Mouse (Mus musculus) spleen, embryonic (tissue): ENCODE measurements at regions not wholly inside any gene's neighbourhood (a gene's known extent, or its start where the extent isn't known, plus 50 kb on each side); places are given as distances from the start of the nearest gene placed in this dataset.

Experiments used
- CTCF ChIA-PET: fragments of 350-600 bp; sonication (Branson Sonifier 250); formaldehyde crosslinking; loops from one replicate; lab custom pipeline; 2022; lab: Charles Lee

- CTCF ChIA-PET, result no interaction called here
Measured at GRCm38 (mm10) chr3:131917734-131918534, 167.2 kb upstream of the Dkk2 start.

DNA sequence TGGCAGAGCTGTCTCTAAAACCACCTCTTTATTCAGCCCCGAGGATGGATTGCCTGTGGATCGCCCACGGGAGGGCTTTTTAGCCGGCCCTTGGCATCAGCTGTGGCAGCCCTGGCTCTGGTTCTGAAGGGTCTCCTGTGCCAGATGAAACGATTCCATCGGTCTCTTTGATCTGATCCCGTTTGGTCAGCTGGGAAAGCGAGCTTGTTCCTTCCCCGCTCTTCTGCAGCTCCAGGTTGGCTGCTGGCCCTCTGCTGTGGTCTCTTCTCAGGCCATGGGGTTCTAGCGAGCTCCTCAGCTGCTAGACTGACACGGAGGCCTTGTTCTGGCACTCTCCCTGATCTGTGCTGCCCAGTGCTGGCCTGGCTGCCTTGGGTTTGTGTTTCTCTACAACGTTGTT, 165.6 kb upstream of the Dkk2 start:
- CTCF ChIA-PET, result no interaction called here

DNA sequence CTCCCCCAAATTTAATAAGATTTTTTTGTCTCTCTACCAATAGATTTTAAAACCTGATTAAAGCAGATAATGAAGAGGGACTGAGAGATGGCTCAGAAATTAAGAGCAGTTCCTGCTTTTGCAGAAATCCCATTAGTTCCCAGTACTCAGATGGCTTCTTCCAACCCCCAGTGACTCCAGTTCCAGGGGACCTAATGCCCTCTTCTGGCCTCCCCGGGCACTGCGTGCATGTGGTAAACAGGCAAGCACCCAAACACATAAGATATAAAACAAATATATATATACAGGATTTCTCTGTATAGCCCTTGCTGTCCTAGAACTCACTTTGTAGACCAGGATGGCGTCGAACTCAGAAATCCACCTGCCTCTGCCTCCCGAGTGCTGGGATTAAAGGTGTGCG, 163.9 kb upstream of the Dkk2 start:
- CTCF ChIA-PET, result no interaction called here

- CTCF ChIA-PET, result no interaction called here
Measured at GRCm38 (mm10) chr3:131922733-131923132, 162.4 kb upstream of the Dkk2 start.

- CTCF ChIA-PET, result no interaction called here
Measured at GRCm38 (mm10) chr3:131940896-131941295, 144.2 kb upstream of the Dkk2 start.

GRCm38 (mm10) chr3:131941961-131942753, 142.9 kb upstream of the Dkk2 start:
- CTCF ChIA-PET, result no interaction called here

GRCm38 (mm10) chr3:131943436-131943835, 141.7 kb upstream of the Dkk2 start:
- CTCF ChIA-PET, result no interaction called here

DNA sequence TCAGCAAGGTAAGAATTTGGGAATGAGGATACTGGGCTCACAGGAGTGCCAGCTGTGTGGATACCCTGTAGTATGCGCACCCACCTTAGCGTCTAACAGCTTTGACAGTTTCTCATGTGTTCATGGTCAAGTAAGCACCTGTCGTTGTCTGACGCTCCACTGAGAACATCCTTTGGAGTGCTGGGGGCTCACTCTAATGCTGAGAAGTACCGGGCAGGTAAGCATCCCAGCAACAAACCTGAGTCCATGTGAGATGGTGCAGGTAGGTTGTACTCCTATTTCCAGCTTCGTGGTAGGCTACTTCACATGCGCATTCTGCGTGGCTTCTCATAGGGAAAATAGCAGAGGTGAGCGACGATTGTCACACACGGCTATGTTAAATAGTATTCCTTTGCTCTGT, 129.3 kb upstream of the Dkk2 start:
- CTCF ChIA-PET, result no interaction called here

DNA sequence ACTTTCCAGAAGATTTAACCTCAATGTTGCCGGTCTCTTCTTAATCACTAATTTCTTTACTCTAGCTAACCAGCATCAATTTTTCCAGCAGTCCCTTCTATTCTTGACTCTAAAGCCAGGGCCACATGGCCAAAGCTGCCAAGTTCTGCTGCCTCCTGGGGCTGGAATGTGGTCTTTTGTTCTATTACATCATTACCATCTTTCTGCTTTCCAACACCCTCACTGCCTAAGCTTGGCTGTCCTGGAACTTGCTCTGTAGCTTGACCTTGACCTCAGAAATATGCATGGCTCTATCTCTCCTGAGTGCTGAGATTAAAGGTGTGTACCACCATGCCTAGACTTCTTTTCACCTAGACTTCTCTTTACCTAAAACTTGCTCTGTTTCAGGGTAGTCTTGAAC, 124.5 kb upstream of the Dkk2 start:
- CTCF ChIA-PET, result no interaction called here

DNA sequence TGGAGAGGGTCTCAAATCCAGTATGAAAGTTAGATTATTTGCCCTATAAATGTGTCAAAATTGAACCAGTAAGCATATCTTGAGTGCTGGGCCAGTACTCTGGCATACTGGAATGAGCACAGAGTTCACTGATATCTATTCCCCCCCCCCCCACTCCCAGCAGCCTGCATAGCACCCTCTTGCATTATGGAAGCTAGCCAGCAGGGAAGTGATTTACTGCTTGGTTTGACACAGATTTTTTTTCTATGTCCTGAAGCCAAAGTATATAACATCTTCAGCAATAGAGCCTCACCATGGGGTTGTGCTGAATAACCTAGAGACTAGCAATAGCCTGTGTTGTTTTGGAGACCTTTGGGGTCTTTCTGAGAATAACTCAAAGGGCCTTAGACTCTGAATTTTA, 123.5 kb upstream of the Dkk2 start:
- CTCF ChIA-PET, result interaction anchor here (0.6 kb wide), 1 partner anchor 10 kb away, joined by 6 read pairs; no protein-coding TSS in a partner anchor

GRCm38 (mm10) chr3:131962870-131963269, 122.2 kb upstream of the Dkk2 start:
- CTCF ChIA-PET, result no interaction called here

DNA sequence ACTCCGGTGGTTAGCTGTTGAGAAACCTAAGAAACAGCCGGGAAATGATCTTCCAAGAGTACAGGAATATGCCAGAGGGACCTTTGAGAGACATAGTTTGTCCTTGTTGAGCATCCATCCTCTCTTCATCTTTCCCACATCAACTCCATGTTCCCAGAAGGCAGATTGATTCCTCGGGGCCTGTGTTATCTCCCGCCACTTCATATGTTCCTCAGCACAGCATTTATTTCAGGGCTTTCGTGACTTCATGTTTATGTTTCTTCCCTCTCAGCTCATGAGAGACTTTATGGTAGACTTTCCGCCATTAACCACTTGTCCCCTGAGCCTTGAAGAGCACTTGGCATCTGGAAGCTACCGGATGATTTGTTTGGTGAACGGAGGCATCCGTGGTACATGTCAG, 120.1 kb upstream of the Dkk2 start:
- CTCF ChIA-PET, result no interaction called here

DNA sequence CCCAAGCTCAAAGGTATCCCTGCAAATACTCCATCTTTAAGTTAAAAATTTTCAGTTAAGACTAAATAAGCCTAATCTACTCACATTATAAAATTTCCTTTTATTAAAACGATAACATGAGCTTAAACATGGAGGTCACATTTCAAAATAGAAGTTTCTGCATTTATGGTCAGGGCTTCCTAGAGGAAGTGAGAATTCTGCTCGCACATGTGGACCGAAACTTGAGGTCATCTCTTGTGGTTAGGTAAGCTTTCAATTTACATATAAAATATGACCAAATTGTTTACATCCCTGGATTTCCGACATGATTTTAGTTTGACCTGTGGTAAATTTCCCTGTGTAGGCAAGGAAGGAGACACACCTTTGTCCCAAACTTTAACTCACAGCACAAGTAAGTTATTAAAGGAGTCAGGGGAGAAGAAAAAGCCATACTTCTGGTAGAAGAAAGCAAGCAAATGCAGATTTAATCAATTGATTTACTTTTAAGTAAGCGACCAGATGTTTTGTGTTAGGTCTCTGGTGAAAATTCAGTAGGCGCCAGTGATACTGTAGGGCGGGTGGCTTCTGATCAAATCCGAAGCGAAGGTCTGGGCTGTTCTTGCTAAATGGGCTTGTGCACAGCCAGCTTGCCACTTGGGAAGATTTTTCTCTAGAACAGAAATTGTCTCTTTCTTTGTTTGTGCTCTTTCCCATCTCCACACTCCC, 119.5 kb upstream of the Dkk2 start:
- CTCF ChIA-PET, result no interaction called here

DNA sequence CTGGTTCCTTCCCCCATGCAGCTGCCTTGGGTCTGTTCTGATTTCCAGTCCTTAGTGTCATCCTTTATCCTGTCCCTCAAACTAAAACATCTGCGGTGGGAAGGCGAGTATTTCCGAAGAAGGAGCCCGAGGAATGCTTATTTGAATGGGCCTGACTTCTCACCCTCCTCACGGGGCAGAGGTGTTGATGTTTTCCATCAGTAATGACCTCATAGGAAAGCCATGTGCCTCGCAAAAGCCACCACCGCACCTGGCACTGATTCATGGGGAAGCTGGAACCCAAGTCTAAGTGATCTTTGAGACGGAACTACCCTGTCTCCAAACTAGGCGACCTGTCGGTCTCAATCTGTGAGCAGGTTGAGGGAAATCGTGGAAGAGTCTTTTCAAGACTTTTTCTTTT, 117.8 kb upstream of the Dkk2 start:
- CTCF ChIA-PET, result no interaction called here

DNA sequence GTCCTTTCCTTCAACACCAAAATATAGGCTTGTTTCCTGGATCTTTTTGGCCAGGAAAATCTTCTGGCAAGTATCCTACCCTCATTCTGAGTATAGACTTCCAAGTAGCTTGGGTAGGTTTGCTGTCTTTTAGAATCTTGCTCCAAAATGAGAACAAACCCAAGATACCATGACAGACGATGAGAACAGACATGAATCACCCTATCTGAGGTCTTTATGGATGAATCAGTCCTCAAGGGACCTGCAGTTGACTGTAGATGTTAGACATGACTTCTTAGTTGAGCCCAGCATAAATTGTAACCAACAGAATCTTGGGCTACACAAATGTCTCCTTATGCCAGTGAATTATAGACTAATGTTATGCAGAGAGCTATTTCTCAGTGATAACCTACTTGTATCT, 114.3 kb upstream of the Dkk2 start:
- CTCF ChIA-PET, result no interaction called here

DNA sequence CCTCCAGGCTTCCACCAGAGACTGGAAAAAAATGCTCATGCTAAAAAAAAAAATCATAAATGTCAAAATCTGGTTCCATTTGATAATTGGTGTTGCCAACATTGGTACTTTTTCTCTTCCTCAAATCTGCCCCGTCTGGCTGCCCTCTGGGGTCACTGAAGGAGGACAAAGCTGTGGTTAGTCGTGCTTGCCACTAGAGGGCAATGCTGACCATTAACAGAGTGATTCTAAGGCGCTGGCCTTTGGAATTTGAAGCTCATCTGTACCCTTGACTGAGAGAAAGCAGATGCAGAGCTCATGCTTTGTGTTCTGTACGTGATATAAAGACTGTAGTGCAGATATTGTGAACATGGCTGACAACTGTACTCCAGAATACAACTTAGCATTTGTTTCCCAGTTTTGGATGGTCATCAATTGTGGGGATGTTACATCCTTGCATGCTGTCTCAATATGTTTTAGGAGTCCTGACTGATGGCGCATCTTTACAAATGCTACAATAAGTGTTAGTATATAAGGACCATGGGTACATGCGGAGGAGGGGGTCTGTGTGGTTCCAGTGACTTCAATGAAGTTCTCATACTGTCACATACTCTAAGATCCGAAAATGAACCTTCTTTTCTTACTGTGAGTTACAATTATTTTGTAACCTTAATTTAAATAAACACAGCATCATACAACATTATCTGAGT, 109.0 kb upstream of the Dkk2 start:
- CTCF ChIA-PET, result no interaction called here

DNA sequence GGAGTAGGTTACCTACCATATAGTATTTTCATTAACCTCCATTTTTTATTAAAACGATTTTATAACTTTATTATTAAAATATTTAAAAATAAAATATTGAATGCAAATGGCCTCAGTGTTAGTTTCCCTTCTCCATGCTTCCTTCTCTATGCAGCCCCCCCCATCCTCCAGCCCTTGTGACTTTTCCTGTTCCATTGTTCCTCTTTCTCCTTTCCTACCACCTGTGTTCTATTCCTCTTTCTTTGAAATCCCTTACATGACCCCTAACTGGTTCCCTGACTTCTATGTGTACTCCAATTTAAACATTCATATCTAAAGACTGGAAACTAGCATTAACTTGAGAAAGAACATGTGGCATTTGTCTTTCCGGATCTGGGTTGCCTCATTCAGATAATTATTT, 101.8 kb upstream of the Dkk2 start:
- CTCF ChIA-PET, result no interaction called here

GRCm38 (mm10) chr3:131998838-131999613, 86.1 kb upstream of the Dkk2 start:
- CTCF ChIA-PET, result no interaction called here

DNA sequence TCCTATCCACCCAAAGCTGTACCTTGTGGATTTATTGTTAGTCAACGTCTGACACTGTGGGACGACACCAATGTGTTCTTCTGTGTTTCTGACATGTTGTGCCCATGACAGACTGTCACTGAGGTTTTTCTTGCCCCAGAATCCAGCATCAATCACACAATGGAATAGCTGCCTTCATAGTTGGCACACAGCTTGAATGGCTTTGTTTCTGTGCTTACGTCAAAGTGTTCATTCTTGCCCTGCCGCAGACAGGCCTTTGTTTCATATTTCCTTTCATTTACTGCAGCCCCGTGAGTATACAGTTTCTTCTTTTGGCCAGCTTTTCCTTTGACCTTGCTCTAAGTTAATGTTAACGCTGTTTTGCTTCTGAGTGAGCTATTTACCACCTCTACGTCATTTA, 78.9 kb upstream of the Dkk2 start:
- CTCF ChIA-PET, result no interaction called here

GRCm38 (mm10) chr3:132006912-132007311, 78.2 kb upstream of the Dkk2 start:
- CTCF ChIA-PET, result no interaction called here

- CTCF ChIA-PET, result no interaction called here
Measured at GRCm38 (mm10) chr3:132007356-132007755, 77.7 kb upstream of the Dkk2 start.
